Mouse (Mus musculus) thymus, postnatal 10 days (tissue): ENCODE data around the gene Galnt7.
"Not testable (repeated sequence)": the region's sequence is repeated elsewhere in the genome, so short reads cannot be mapped to it uniquely, and the experiment has no call there.

Experiments used
- DNase-seq, 2 experiments: peaks; one replicate each; pipeline ENCODE4 v3.0.0; 2021; ENCODE audit warnings: low spot score in 2 of 2

Gene Galnt7

GRCm38 (mm10) chr8:57540110-57540838 is 112.6 kb downstream of the Galnt7 start:
- peak; percentile 31 to 70 for DNase-seq

- DNase-seq = no peak
These were observed 114.2 kb downstream of the Galnt7 start for GRCm38 (mm10) chr8:57538601-57539000.

- no peak for DNase-seq
These were observed 116.7 kb downstream of the Galnt7 start for GRCm38 (mm10) chr8:57536167-57536566.

GRCm38 (mm10) chr8:57534495-57534894 is 118.3 kb downstream of the Galnt7 start:
- no peak for DNase-seq

GRCm38 (mm10) chr8:57533106-57533505 is 119.7 kb downstream of the Galnt7 start:
- no peak for DNase-seq

- DNase-seq = peak in 1 of 2 experiments; percentile 17
These were observed 120.6 kb downstream of the Galnt7 start for GRCm38 (mm10) chr8:57532223-57532622.

GRCm38 (mm10) chr8:57530666-57531349 is 122.0 kb downstream of the Galnt7 start:
- DNase-seq = peak; percentile 30 to 76

GRCm38 (mm10) chr8:57530238-57530637 is 122.6 kb downstream of the Galnt7 start:
- no peak for DNase-seq

GRCm38 (mm10) chr8:57528036-57528435 is 124.8 kb downstream of the Galnt7 start:
- no peak for DNase-seq

- no peak for DNase-seq
These were observed 132.5 kb downstream of the Galnt7 start for GRCm38 (mm10) chr8:57520186-57520786.

- no peak for DNase-seq
These were observed 135.1 kb downstream of the Galnt7 start for GRCm38 (mm10) chr8:57517723-57518122.

GRCm38 (mm10) chr8:57516685-57517084 is 136.1 kb downstream of the Galnt7 start:
- DNase-seq = not testable (repeated sequence)

- not testable (repeated sequence) for DNase-seq
These were observed 139.6 kb downstream of the Galnt7 start for GRCm38 (mm10) chr8:57513178-57513661.

- DNase-seq = peak; percentile 49 to 57
These were observed 140.4 kb downstream of the Galnt7 start for GRCm38 (mm10) chr8:57512141-57513056.

- peak; percentile 99 for DNase-seq
These were observed 141.3 kb downstream of the Galnt7 start, which contains the start of gene Hmgb2 for GRCm38 (mm10) chr8:57511316-57512118. Hmgb2 (plus strand) TSS chr8:57511907.

- no peak for DNase-seq
These were observed 142.0 kb downstream of the Galnt7 start for GRCm38 (mm10) chr8:57510791-57511315.

- no peak for DNase-seq
These were observed 144.2 kb downstream of the Galnt7 start for GRCm38 (mm10) chr8:57508657-57509056.

GRCm38 (mm10) chr8:57507556-57508063 is 145.2 kb downstream of the Galnt7 start:
- no peak for DNase-seq

GRCm38 (mm10) chr8:57505500-57505899 is 147.3 kb downstream of the Galnt7 start:
- DNase-seq = not testable (repeated sequence)

- peak; percentile 67 to 87 for DNase-seq
These were observed 149.2 kb downstream of the Galnt7 start for GRCm38 (mm10) chr8:57503641-57504040.
